Mouse (Mus musculus): ENCODE results near the gene Traf6.

DNA sequence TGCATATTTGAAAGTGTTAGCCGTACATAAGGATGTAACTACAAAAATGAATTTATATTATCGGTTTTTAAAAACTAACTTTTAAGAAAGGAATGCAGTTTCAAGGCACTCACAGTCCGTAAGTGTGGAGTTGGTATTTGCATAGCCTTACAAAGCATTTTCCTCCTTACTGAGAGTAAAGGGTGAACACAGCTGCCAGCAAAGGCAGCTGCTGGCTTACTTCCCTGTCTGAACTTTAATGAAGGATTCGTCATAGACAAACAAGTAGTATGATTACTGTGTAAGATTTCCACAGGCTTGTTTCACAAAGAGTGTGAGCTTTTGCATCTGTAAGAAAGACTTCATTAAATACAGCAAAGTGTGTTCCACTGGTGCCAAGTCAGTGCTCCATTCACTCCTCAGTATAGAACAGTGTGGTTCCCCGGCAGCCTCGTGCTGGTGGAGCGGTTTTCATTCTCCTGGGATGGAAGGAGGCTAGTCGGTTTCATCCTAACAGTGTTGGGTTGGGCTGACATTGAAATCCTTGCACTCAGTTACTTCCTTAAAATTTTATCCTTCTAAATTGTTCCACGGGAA lies 12.1 kb downstream of the Traf6 start:
- TF ChIP-seq POLR2A (IDR thresholded peaks at IDR 0.05; ENCODE audit: low read depth, low read length) (no peak), CTCF (IDR thresholded peaks at IDR 0.05; ENCODE audit: extremely low read depth, insufficient read depth, insufficient read length, insufficient replicate concordance) (no peak)

Data from spleen, adult 2 months (tissue).